Mouse (Mus musculus) kidney, postnatal 4 days (tissue): Measurements from ENCODE around the gene Cphx2.
"Not testable (repeated sequence)": the region's sequence is repeated elsewhere in the genome, so short reads cannot be mapped to it uniquely, and the experiment has no call there.

Source experiments
- DNase-seq, 2 experiments: peaks; one replicate each; pipeline ENCODE4 v3.0.0; 2021; ENCODE audit warnings: mixed read lengths in 2 of 2

Gene Cphx2

DNA sequence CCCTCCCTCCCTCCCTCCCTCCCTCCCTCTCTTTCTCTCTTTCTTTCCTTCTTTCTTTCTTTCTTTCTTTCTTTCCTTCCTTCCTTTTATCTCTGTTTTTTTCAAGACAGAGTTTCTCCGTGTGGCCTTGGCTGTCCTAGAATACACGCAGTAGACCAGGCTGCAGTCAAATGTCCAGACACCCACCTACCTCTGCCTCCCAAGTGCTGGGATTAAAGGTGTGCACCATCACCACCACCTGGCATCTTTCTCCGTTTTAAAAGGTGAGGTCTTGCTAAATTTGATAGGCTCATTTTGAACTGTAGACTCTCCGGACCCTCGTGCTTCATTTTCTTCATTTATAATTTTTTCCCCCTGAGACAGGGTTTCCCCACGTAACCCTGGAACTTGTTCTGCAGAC is at the start of gene Cphx2:
Cphx2 (plus strand) TSS at position 301 of the 400 bp plus-strand sequence.
- DNase-seq = not testable (repeated sequence)

DNA sequence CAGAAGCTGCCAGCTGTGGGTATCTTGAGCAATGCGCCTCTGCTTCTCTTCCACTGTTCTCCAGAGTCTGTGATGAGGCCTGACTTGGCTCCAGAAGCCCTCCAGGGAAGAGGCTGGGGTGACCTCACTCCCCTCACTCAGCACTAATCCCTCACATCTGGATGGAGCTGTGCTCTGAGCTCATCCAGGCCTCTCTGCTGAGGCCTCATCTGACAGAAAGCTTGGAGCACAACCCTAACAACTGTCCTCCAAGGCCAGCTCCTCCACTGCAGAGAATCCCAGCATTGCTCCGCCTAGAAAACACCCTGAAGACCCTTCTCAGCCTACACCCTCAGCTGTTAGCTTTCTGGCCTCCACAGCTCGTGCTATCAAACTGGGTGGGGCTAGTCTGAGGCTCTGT is 47.0 kb upstream of the Cphx2 start:
- not testable (repeated sequence) for DNase-seq

DNA sequence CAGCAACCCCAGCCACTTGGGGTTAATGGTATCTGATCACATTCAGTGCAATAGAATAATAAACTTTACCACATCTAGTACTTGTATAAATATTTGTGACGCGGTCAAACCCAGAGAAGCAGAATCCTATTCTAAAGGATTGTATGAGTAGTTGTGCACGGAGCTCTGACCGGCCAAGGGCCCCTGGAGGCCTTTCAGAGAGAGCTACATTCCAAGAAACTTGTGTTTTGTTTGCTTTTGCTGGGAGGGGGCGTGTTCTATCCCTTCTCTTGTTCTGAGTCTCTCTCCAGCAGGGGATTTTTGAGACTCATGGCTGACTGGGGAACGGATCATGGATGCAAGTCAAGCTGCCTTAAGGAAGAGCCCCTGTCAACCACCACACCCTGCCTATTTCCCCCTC is 45.9 kb upstream of the Cphx2 start:
- DNase-seq = not testable (repeated sequence)

- DNase-seq = not testable (repeated sequence)
Observed at GRCm38 (mm10) chr14:26042611-26043010, 38.7 kb upstream of the Cphx2 start, which contains the start of gene Gm9780. Gm9780 (minus strand) TSS chr14:26042711.

- not testable (repeated sequence) for DNase-seq
Observed at GRCm38 (mm10) chr14:26045007-26045406, 36.3 kb upstream of the Cphx2 start.

DNA sequence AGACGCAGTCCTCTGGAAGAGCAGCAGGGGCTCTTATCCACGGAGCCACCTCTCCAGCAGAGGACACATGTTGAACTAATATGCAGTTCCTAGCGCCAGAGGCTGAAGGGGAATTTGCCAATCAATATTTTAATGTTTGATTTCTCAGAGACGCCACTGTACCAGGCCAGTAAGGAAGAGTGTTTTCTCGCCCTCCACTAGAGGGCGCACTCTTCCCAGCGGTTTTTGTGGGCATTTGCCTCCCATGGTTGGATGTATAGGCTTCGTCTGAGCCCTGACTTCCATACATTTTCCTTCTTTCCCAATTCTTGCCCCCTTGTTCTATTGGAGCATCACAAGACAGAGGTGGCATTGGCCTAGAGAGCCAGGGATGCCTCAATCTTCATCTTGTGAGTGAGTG is 34.3 kb upstream of the Cphx2 start:
- not testable (repeated sequence) for DNase-seq

GRCm38 (mm10) chr14:26048767-26049166 is 32.5 kb upstream of the Cphx2 start:
- DNase-seq = not testable (repeated sequence)

DNA sequence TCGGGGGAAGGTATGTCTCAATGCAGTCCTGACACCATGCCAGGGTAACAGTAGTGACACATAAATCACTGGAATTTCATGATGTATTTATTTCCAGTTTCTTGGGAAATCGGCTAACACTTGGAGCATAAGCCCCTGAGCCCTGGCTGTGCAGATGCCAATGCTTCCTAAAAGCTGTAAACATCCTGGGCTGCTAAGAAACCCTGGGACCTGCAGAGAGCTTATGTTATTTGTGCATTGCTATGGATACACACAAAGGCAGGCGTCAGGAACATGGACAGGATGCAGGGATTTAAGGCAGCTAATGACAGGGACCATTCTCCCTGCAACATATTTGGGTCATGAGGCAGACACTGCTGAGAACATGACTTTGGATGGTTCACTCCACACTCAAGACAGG is 23.1 kb upstream of the Cphx2 start:
- DNase-seq = not testable (repeated sequence)

- not testable (repeated sequence) for DNase-seq
Observed at GRCm38 (mm10) chr14:26059362-26059761, 22.0 kb upstream of the Cphx2 start.

DNA sequence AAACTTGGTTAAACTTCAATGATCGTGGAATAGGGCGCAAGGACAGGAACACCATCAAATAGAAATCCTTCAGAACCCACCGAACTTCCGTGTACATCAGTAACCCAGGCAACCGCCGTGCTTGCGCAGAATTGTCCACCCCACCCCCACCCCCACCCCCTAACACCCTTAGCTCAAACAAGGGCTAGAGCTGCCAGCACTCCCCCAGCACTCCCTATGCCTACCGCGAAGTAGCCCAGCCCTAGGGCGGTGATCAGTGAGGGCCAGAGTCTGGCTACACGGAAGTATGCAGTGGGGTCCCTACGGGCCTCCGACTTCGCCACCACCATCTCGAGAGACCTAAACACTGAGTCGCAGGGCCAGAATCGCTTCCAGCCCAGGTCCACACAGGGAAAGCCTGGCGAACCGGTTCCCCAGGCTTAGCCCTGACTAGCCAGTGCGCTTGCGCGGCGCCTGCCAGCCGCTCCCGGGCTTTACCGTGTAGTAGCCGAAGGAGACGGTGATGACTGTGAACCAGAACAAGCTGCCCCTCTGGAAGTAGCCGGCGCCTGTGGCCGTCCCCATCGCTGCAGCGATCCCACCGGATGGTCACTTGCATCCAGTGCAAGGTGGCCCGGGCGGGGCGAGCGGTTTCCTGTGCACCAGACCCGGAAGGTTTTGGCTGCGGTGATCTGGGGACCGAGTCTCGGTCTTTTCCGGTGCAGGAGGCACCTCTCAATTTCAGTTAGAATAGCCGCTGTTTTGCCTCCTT is 14.6 kb upstream of the Cphx2 start:
- not testable (repeated sequence) for DNase-seq

- DNase-seq = not testable (repeated sequence)
Observed at GRCm38 (mm10) chr14:26067325-26067633, 14.0 kb upstream of the Cphx2 start, which contains the start of gene Tmem254c. Tmem254c (minus strand) TSS chr14:26067355.

GRCm38 (mm10) chr14:26076620-26077390 is 4.5 kb upstream of the Cphx2 start:
- not testable (repeated sequence) for DNase-seq

GRCm38 (mm10) chr14:26081997-26082396 is 681 bp downstream of the Cphx2 start, which contains the start of gene Cphx3:
Cphx3 (plus strand) TSS chr14:26082297.
- not testable (repeated sequence) for DNase-seq

- not testable (repeated sequence) for DNase-seq
Observed at GRCm38 (mm10) chr14:26097622-26098021, 16.3 kb downstream of the Cphx2 start.

DNA sequence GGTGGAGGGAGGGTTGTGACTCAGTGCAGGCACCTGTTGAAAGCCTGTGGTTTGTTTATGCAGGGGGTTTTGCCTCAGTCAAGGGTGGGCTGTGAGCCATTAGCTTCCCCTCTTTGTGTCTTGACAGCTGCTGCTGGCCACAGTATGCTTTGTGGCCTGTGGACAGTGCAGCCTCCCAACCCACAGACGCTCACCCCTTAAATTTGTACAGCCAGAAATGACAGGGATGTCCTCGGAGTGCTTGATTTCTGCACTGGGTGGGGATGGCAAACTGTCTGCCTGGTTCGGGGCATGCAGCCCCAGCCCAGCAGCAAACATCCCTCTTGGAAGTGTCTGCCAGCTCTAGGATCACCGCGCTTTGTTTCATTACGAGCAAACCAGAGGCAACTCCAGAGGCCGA is 36.8 kb downstream of the Cphx2 start, which contains the start of gene Duxbl2:
Duxbl2 (plus strand) TSS at position 200 of the 400 bp plus-strand sequence.
- DNase-seq = not testable (repeated sequence)

- DNase-seq = not testable (repeated sequence)
Observed at GRCm38 (mm10) chr14:26118550-26119000, 37.3 kb downstream of the Cphx2 start.

DNA sequence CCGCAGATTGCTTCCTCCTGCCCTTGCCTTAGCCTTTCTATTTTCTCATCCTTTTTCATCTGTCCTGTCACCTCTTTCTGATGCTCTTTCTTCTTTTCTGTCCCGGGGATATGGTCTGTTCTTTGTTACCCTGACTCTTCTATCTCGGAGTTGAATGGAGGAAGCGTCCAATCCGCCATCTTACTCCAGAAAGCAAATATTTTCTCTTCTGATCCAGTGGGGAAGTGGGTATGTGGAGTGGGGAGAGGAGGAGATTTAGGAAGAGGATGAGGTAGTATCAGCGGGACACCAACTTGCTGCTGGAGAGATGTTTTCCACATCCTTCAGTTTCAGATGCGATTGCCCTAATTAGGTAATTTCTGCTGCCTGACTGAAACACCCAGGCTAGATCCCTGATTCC is 37.8 kb downstream of the Cphx2 start:
- not testable (repeated sequence) for DNase-seq
